Mouse (Mus musculus): ENCODE data around the gene Cpvl. TPM values are rescaled to one million over a fixed set of nuclear protein-coding genes. Genes with fewer than 3 reads are reported as not detected.

The Cpvl gene
- total and polyA plus RNA-seq, 3 experiments = not detected

- H3K27ac ChIP-seq (ENCODE audit: insufficient read depth, low read depth) = no peak overlapping the region
- no peaks in the 10 kb centered on the region for H3K9me3 ChIP-seq (replicated peaks; ENCODE audit: low read length)
- no peaks in the 10 kb centered on the region for H3K79me2 ChIP-seq (replicated peaks; ENCODE audit: control insufficient read depth, extremely low read depth, insufficient read depth, poor library complexity, severe bottlenecking)
- H3K36me3 ChIP-seq (replicated peaks in 1 of 2; ENCODE audit: control insufficient read depth in 1 of 2, insufficient read depth in 1 of 2, low read length in 1 of 2) = no peaks in the 10 kb centered on the region
- in situ Hi-C loops (cut with MboI; ENCODE audit: low pct_ligation_motif_present, low pct_unique_long_range_greater_than_20kb, low sequenced_read_pairs) = no loop called here
- H3K9ac ChIP-seq (ENCODE audit: insufficient read depth, low read depth) = no peak overlapping the region
- dilution Hi-C loops (cut with MboI; ENCODE audit: extremely low pct_ligation_motif_present, extremely low pct_unique_long_range_greater_than_20kb, low sequenced_read_pairs) = no loop called here
- TF ChIP-seq CHD2 (IDR thresholded peaks at IDR 0.05; ENCODE audit: low read length) (no peak), ZC3H11A (IDR thresholded peaks at IDR 0.05; ENCODE audit: low read depth, low read length) (no peak), IRF4 (IDR thresholded peaks at IDR 0.05; ENCODE audit: low read depth, low read length) (no peak), KAT2A (IDR thresholded peaks at IDR 0.05; ENCODE audit: insufficient replicate concordance, low read length) (no peak), ETS1 (conservative IDR thresholded peaks at IDR 0.05; ENCODE audit: low read depth, low read length) (no peak), MXI1 (IDR thresholded peaks at IDR 0.05; ENCODE audit: low read depth, low read length) (no peak), BHLHE40 (IDR thresholded peaks at IDR 0.05; ENCODE audit: low read depth, low read length) (no peak), EP300 (IDR thresholded peaks at IDR 0.05; ENCODE audit: low read length) (no peak), NELFE (IDR thresholded peaks at IDR 0.05; ENCODE audit: low read depth, low read length) (no peak), SIN3A (IDR thresholded peaks at IDR 0.05; ENCODE audit: low read length) (no peak), MYC (IDR thresholded peaks at IDR 0.05; ENCODE audit: low read depth, low read length) (no peak)
- H3K4me1 ChIP-seq (ENCODE audit: control insufficient read depth in 1 of 2, insufficient read depth in 2 of 2) = 0 out of 4 replicates have a peak, but pooled peaks cover 0 to 2% of the 10 kb centered on the region in 2 experiments
- H3K27me3 ChIP-seq (replicated peaks) = no peaks in the 10 kb centered on the region
- H3K4me2 ChIP-seq (ENCODE audit: insufficient read depth, low read depth, poor library complexity, severe bottlenecking) = no peak overlapping the region
- DNase-seq (ENCODE audit: extremely low read depth) = no peak
- H3K4me3 ChIP-seq (replicated peaks in 1 of 3; ENCODE audit: low read depth in 2 of 3, low read length in 2 of 3, poor library complexity in 1 of 3) = no peak overlapping the region
These were observed 97.8 kb downstream of the Cpvl start for GRCm38 (mm10) chr6:53880530-53881234.

GRCm38 (mm10) chr6:53879567-53879966 lies 98.9 kb downstream of the Cpvl start:
- DNase-seq (ENCODE audit: extremely low read depth) = no peak
- Histone ChIP-seq H3K9ac (ENCODE audit: insufficient read depth, low read depth) (no peak overlapping the region), H3K4me3 (replicated peaks in 1 of 3; ENCODE audit: low read depth in 2 of 3, low read length in 2 of 3, poor library complexity in 1 of 3) (no peak overlapping the region), H3K79me2 (replicated peaks; ENCODE audit: control insufficient read depth, extremely low read depth, insufficient read depth, poor library complexity, severe bottlenecking) (no peaks in the 10 kb centered on the region), H3K9me3 (replicated peaks; ENCODE audit: low read length) (no peaks in the 10 kb centered on the region), H3K4me1 (ENCODE audit: control insufficient read depth in 1 of 2, insufficient read depth in 2 of 2) (0 out of 4 replicates have a peak, but pooled peaks cover 0 to 2% of the 10 kb centered on the region in 2 experiments), H3K27ac (ENCODE audit: insufficient read depth, low read depth) (no peak overlapping the region), H3K4me2 (ENCODE audit: insufficient read depth, low read depth, poor library complexity, severe bottlenecking) (no peak overlapping the region), H3K27me3 (replicated peaks) (no peaks in the 10 kb centered on the region), H3K36me3 (replicated peaks in 1 of 2; ENCODE audit: control insufficient read depth in 1 of 2, insufficient read depth in 1 of 2, low read length in 1 of 2) (no peaks in the 10 kb centered on the region)
- in situ Hi-C loops (cut with MboI; ENCODE audit: low pct_ligation_motif_present, low pct_unique_long_range_greater_than_20kb, low sequenced_read_pairs) (no loop called here), dilution Hi-C loops (cut with MboI; ENCODE audit: extremely low pct_ligation_motif_present, extremely low pct_unique_long_range_greater_than_20kb, low sequenced_read_pairs) (no loop called here)
- TF ChIP-seq MAZ (IDR thresholded peaks at IDR 0.05; ENCODE audit: low read depth, low read length) = no peak
- TF ChIP-seq HCFC1 (IDR thresholded peaks at IDR 0.05; ENCODE audit: low read depth, low read length) = no peak
- no peak for TF ChIP-seq BHLHE40 (IDR thresholded peaks at IDR 0.05; ENCODE audit: low read depth, low read length)
- no peak for TF ChIP-seq CTCF (conservative IDR thresholded peaks at IDR 0.05 in 1 of 2, IDR thresholded peaks at IDR 0.05 in 1 of 2; ENCODE audit: low read depth in 2 of 2, low read length in 2 of 2)

All from CH12.LX (cell line).